Mouse (Mus musculus) stomach, postnatal 0 days (tissue): ENCODE data around the gene Reps1. TPM values are rescaled to one million over a fixed set of nuclear protein-coding genes. Genes with fewer than 3 reads are reported as not detected.
A peak's percentile ranks its signal among the peaks of the same experiment; 100 is the strongest.

Experiments
- ATAC-seq: fragments of 200-750 bp; cut with Nextera tagmentation; 2 replicates; pipeline ENCODE4 v1.8.0; 2017; ENCODE audit not compliant: low FRiP score, low TSS enrichment
- DNase-seq: peaks from one replicate; pipeline ENCODE4 v3.0.0-alpha.2; 2016; ENCODE audit warnings: low spot score
- H3K27ac ChIP-seq: fragments of 300-500 bp; sonication (generic); replicated peaks from 2 replicates; pipeline ENCODE4 v1.5.1; 2014; ENCODE audit warnings: mild to moderate bottlenecking, control low read depth
- H3K27me3 ChIP-seq: fragments of 300-500 bp; sonication (generic); 2 replicates; pipeline ENCODE4 v1.6.1; 2014; ENCODE audit warnings: low read length; ENCODE audit not compliant: control insufficient read depth, insufficient read depth
- H3K36me3 ChIP-seq: fragments of 300-500 bp; sonication (generic); 2 replicates; pipeline ENCODE4 v1.6.1; 2014; ENCODE audit warnings: low read length, mixed read lengths; ENCODE audit not compliant: control insufficient read depth, insufficient read depth
- H3K4me1 ChIP-seq: fragments of 300-500 bp; sonication (generic); replicated peaks from 2 replicates; pipeline ENCODE4 v1.6.1; 2014; ENCODE audit warnings: antibody characterized with exemption; ENCODE audit not compliant: control insufficient read depth, insufficient read depth
- H3K4me2 ChIP-seq: fragments of 300-500 bp; sonication (generic); replicated peaks from 2 replicates; pipeline ENCODE4 v1.6.1; 2014; ENCODE audit warnings: low read depth, mild to moderate bottlenecking, control low read depth, moderate library complexity
- H3K4me3 ChIP-seq: fragments of 300-500 bp; sonication (generic); 2 replicates; pipeline ENCODE4 v1.5.1; 2014; ENCODE audit warnings: low read depth, low read length, control low read depth
- H3K9ac ChIP-seq: fragments of 300-500 bp; sonication (generic); 2 replicates; pipeline ENCODE4 v1.6.1; 2014; ENCODE audit warnings: mild to moderate bottlenecking, low read length, control low read depth, mixed read lengths
- H3K9me3 ChIP-seq: fragments of 300-500 bp; sonication (generic); 2 replicates; pipeline ENCODE4 v1.6.1; 2016; ENCODE audit warnings: low read length; ENCODE audit not compliant: control insufficient read depth
- CTCF ChIP-seq: IDR thresholded peaks from 2 replicates; pipeline ENCODE4 v1.5.1; 2016; ENCODE audit warnings: antibody characterized with exemption, low read depth, mild to moderate bottlenecking, moderate library complexity
- EP300 ChIP-seq: optimal IDR thresholded peaks from 2 replicates; pipeline ENCODE3; 2016; ENCODE audit warnings: antibody characterized with exemption
- WGBS: fragments of 180-500 bp; shearing (Covaris S2); extraction: QIAGEN DNeasy Blood & Tissue Kit; methylation state at CpG from one replicate; pipeline ENCODE4 v1.1.7; 2014; 5-methylcytosine and 5-hydroxymethylcytosine counted together
- polyA plus RNA-seq: library from polyadenylated mRNA; unstranded; fragments of >200 nt; fragmentation: Nextera tagmentation; extraction: Ambion mirVana; gene quantifications from 2 replicates; pipeline ENCODE4 v1.2.1, GENCODE M21; 2015

The Reps1 gene
- polyA plus RNA-seq, 1 experiment from 2014 or later: 10.6 TPM

GRCm38 (mm10) chr10:18075845-18076244 is 20.2 kb downstream of the Reps1 start:
- no peaks in the 10 kb centered on the region for H3K27me3 ChIP-seq
- H3K9me3 ChIP-seq: no peaks in the 10 kb centered on the region
- WGBS: 62% methylated on average over 6 of the region's 6 CpGs
- H3K4me2 ChIP-seq: no peak overlapping the region
- H3K36me3 ChIP-seq: no peaks in the 10 kb centered on the region
- H3K9ac ChIP-seq: no peak overlapping the region
- H3K4me3 ChIP-seq: no peak overlapping the region
- H3K4me1 ChIP-seq: no peaks in the 10 kb centered on the region
- DNase-seq: no peak
- H3K27ac ChIP-seq: no peak overlapping the region
- TF ChIP-seq CTCF: no peak
- TF ChIP-seq EP300: no peak
- 0 out of 2 replicates have a peak, but pooled peaks have one; percentile 57 for ATAC-seq

- no peak for TF ChIP-seq EP300
- no peak for TF ChIP-seq CTCF
- 71% methylated on average over 1 of the region's 1 CpGs for WGBS
- H3K4me3 ChIP-seq: no peak overlapping the region
- no peak overlapping the region for H3K27ac ChIP-seq
- no peaks in the 10 kb centered on the region for H3K27me3 ChIP-seq
- no peak for DNase-seq
- no peak overlapping the region for H3K9ac ChIP-seq
- H3K4me1 ChIP-seq: no peaks in the 10 kb centered on the region
- no peaks in the 10 kb centered on the region for H3K9me3 ChIP-seq
- H3K4me2 ChIP-seq: no peak overlapping the region
- no peak for ATAC-seq
- H3K36me3 ChIP-seq: no peaks in the 10 kb centered on the region
Measured at GRCm38 (mm10) chr10:18081536-18081935, 25.9 kb downstream of the Reps1 start.

GRCm38 (mm10) chr10:18082772-18083171 is 27.1 kb downstream of the Reps1 start:
- no peak for DNase-seq
- no peak overlapping the region for H3K27ac ChIP-seq
- TF ChIP-seq CTCF (no peak), EP300 (no peak)
- H3K36me3 ChIP-seq: no peaks in the 10 kb centered on the region
- no peak overlapping the region for H3K4me3 ChIP-seq
- no peaks in the 10 kb centered on the region for H3K4me1 ChIP-seq
- 82% methylated on average over 6 of the region's 6 CpGs for WGBS
- no peaks in the 10 kb centered on the region for H3K9me3 ChIP-seq
- H3K27me3 ChIP-seq: no peaks in the 10 kb centered on the region
- no peak for ATAC-seq
- H3K4me2 ChIP-seq: no peak overlapping the region
- no peak overlapping the region for H3K9ac ChIP-seq

- Histone ChIP-seq H3K9ac (no peak overlapping the region), H3K4me1 (no peaks in the 10 kb centered on the region), H3K4me3 (no peak overlapping the region), H3K9me3 (no peaks in the 10 kb centered on the region), H3K4me2 (no peak overlapping the region), H3K27me3 (no peaks in the 10 kb centered on the region), H3K36me3 (peaks cover 4% of the 10 kb centered on the region; the same call in 1 of the 2 replicates), H3K27ac (no peak overlapping the region)
- ATAC-seq (no peak), DNase-seq (no peak)
- TF ChIP-seq EP300: no peak
- TF ChIP-seq CTCF: no peak
Measured at GRCm38 (mm10) chr10:18090691-18091090, 35.0 kb downstream of the Reps1 start.

GRCm38 (mm10) chr10:18102166-18102565 is 46.5 kb downstream of the Reps1 start:
- H3K9me3 ChIP-seq: no peaks in the 10 kb centered on the region
- TF ChIP-seq EP300: no peak
- peak; percentile 32 for TF ChIP-seq CTCF
- no peak for ATAC-seq
- no peak overlapping the region for H3K4me2 ChIP-seq
- H3K4me3 ChIP-seq: no peak overlapping the region
- no peaks in the 10 kb centered on the region for H3K4me1 ChIP-seq
- 57% methylated on average over 5 of the region's 5 CpGs for WGBS
- no peak overlapping the region for H3K27ac ChIP-seq
- no peaks in the 10 kb centered on the region for H3K36me3 ChIP-seq
- DNase-seq: no peak
- no peak overlapping the region for H3K9ac ChIP-seq
- no peaks in the 10 kb centered on the region for H3K27me3 ChIP-seq

GRCm38 (mm10) chr10:18107471-18107870 is 51.8 kb downstream of the Reps1 start:
- DNase-seq: no peak
- Histone ChIP-seq H3K4me2 (no peak overlapping the region), H3K27me3 (no peaks in the 10 kb centered on the region), H3K4me1 (no peaks in the 10 kb centered on the region), H3K9ac (no peak overlapping the region), H3K36me3 (no peaks in the 10 kb centered on the region), H3K9me3 (no peaks in the 10 kb centered on the region), H3K4me3 (no peak overlapping the region), H3K27ac (no peak overlapping the region)
- no peak for ATAC-seq
- 72% methylated on average over 5 of the region's 5 CpGs for WGBS
- TF ChIP-seq EP300 (no peak), CTCF (peak; percentile 70)
